Mouse (Mus musculus) testis, adult 2 months (tissue): Measurements from ENCODE around the gene Gm10337.

Source experiments
- CTCF ChIP-seq: fragments of 200-500 bp; IDR thresholded peaks from 2 replicates; pipeline ENCODE4 v1.5.1; 2012; ENCODE audit warnings: low read depth, mild to moderate bottlenecking, inconsistent platforms, low read length, moderate library complexity; ENCODE audit not compliant: control insufficient read depth, insufficient read depth, insufficient replicate concordance
- POLR2A ChIP-seq: fragments of 200-500 bp; IDR thresholded peaks from 2 replicates; pipeline ENCODE4 v1.6.1; 2012; ENCODE audit warnings: low read depth, mild to moderate bottlenecking, inconsistent platforms, low read length, moderate library complexity; ENCODE audit not compliant: control insufficient read depth

GRCm38 (mm10) chr15:102458050-102458736 is 45.3 kb upstream of the Gm10337 start:
- TF ChIP-seq CTCF (no peak), POLR2A (no peak)
